Mouse (Mus musculus) bone marrow, adult 2 months (tissue): ENCODE data around the gene Cmpk2.

Experiments used
- CTCF ChIP-seq: fragments of 200-500 bp; IDR thresholded peaks from 2 replicates; pipeline ENCODE4 v1.5.1; 2011; ENCODE audit warnings: low read length, control low read depth; ENCODE audit not compliant: control insufficient read depth, insufficient read depth
- POLR2A ChIP-seq: fragments of 200-500 bp; IDR thresholded peaks from 2 replicates; pipeline ENCODE4 v1.6.1; 2011; ENCODE audit warnings: low read depth, mild to moderate bottlenecking, control low read depth, low read length, borderline replicate concordance; ENCODE audit not compliant: control insufficient read depth

GRCm38 (mm10) chr12:26460091-26460490 is 8.9 kb upstream of the Cmpk2 start:
- no peak for TF ChIP-seq CTCF
- TF ChIP-seq POLR2A: no peak
